Mouse (Mus musculus) layer of hippocampus, postnatal 25 days (tissue): ENCODE results near the gene Dhx29. TPM values are rescaled to one million over a fixed set of nuclear protein-coding genes. Genes with fewer than 3 reads are reported as not detected.

Experiments
- total RNA-seq, 2 experiments: library from RNA; stranded (reverse); gene quantifications; 2 replicates each; pipeline ENCODE4 v1.2.3; 2021

Dhx29 gene
- total RNA-seq, 2 experiments from 2014 or later: 23.2 to 23.9 TPM

Other genes starting within 250 kb of the Dhx29 start
- 10 to 100 TPM; 30.9 to 33.1 TPM for gene Plpp1, start 126.7 kb upstream of the Dhx29 start, total RNA-seq
- 10 to 100 TPM; 41.7 to 44.0 TPM for gene Mtrex, start 56 bp upstream of the Dhx29 start, total RNA-seq
- gene Ccno, start 60.3 kb downstream of the Dhx29 start, total RNA-seq: 1 to 10 TPM; 4.8 to 5.1 TPM
- under 1 TPM; 0.37 to 0.75 TPM for gene Mcidas, start 66.4 kb downstream of the Dhx29 start, total RNA-seq
- gene Cdc20b, start 107.7 kb downstream of the Dhx29 start, total RNA-seq: under 1 TPM in 1 of 2 experiments, not detected in 1; 0.39 TPM
- 10 to 100 TPM in 1 of 2 experiments, 1 to 10 TPM in 1; 8.4 to 11.9 TPM for gene Gpx8, start 119.0 kb downstream of the Dhx29 start, total RNA-seq
- gene Gzma, start 173.5 kb downstream of the Dhx29 start, total RNA-seq: not detected